Mouse (Mus musculus) embryonic facial prominence, embryonic 13.5 days (tissue): Measurements from ENCODE around the gene Ddx39b. TPM values are rescaled to one million over a fixed set of nuclear protein-coding genes. Genes with fewer than 3 reads are reported as not detected.

ENCODE experiments used
- ATAC-seq: fragments of 200-750 bp; cut with Nextera tagmentation; 2 replicates; pipeline ENCODE4 v1.8.0; 2017; ENCODE audit warnings: low read depth; ENCODE audit not compliant: insufficient number of reproducible peaks, insufficient read depth, low FRiP score, low TSS enrichment
- H3K27ac ChIP-seq: fragments of 300-500 bp; sonication (generic); 2 replicates; pipeline ENCODE4 v1.5.1; 2015; ENCODE audit warnings: moderate library complexity, mild to moderate bottlenecking, inconsistent platforms
- H3K27me3 ChIP-seq: fragments of 300-500 bp; sonication (generic); 2 replicates; pipeline ENCODE4 v1.6.1; 2015; ENCODE audit warnings: mild to moderate bottlenecking, inconsistent platforms
- H3K36me3 ChIP-seq: fragments of 300-500 bp; sonication (generic); 2 replicates; pipeline ENCODE4 v1.6.1; 2015; ENCODE audit warnings: mild to moderate bottlenecking, inconsistent platforms
- H3K4me1 ChIP-seq: fragments of 300-500 bp; sonication (generic); 2 replicates; pipeline ENCODE4 v1.6.1; 2015; ENCODE audit warnings: inconsistent platforms
- H3K4me2 ChIP-seq: fragments of 300-500 bp; sonication (generic); 2 replicates; pipeline ENCODE4 v1.6.1; 2015; ENCODE audit warnings: moderate library complexity, mild to moderate bottlenecking, inconsistent platforms
- H3K4me3 ChIP-seq: fragments of 300-500 bp; sonication (generic); 2 replicates; pipeline ENCODE4 v1.5.1; 2015; ENCODE audit warnings: mild to moderate bottlenecking, inconsistent platforms
- H3K9ac ChIP-seq: fragments of 300-500 bp; sonication (generic); 2 replicates; pipeline ENCODE4 v1.6.1; 2015; ENCODE audit warnings: mild to moderate bottlenecking, inconsistent platforms
- H3K9me3 ChIP-seq: fragments of 300-500 bp; sonication (generic); 2 replicates; pipeline ENCODE4 v1.6.1; 2016; ENCODE audit warnings: inconsistent platforms
- WGBS: fragments of 180-500 bp; shearing (Covaris S2); methylation state at CpG from one replicate; pipeline ENCODE4 v1.1.7; 2015; ENCODE audit warnings: mixed read lengths; 5-methylcytosine and 5-hydroxymethylcytosine counted together
- polyA plus RNA-seq: library from polyadenylated mRNA; unstranded; fragments of >200 nt; fragmentation: Nextera tagmentation; extraction: Ambion mirVana; gene quantifications from 2 replicates; pipeline ENCODE4 v1.2.1, GENCODE M21; 2015

Gene Ddx39b
- polyA plus RNA-seq, result 498 and 543 TPM in 2 replicates

GRCm38 (mm10) chr17:35241305-35242014 is at the start of gene Ddx39b:
TSS of gene Ddx39b (plus strand) at chr17:35241746.
- no peaks in the 10 kb centered on the region for H3K27me3 ChIP-seq
- peaks cover 44% of the 10 kb centered on the region for H3K4me1 ChIP-seq
- ATAC-seq, result peak; percentile 90
- no peaks in the 10 kb centered on the region for H3K9me3 ChIP-seq
- H3K4me3 ChIP-seq, result peak within 1 kb of the TSS; percentile 95
- under 1% methylated on average over 69 of the region's 69 CpGs for WGBS
- peak within 1 kb of the TSS; percentile 99 for H3K27ac ChIP-seq
- peaks cover 40% of the 10 kb centered on the region for H3K36me3 ChIP-seq
- peak within 1 kb of the TSS; percentile 94 for H3K4me2 ChIP-seq
- peak within 1 kb of the TSS; percentile 100 for H3K9ac ChIP-seq

DNA sequence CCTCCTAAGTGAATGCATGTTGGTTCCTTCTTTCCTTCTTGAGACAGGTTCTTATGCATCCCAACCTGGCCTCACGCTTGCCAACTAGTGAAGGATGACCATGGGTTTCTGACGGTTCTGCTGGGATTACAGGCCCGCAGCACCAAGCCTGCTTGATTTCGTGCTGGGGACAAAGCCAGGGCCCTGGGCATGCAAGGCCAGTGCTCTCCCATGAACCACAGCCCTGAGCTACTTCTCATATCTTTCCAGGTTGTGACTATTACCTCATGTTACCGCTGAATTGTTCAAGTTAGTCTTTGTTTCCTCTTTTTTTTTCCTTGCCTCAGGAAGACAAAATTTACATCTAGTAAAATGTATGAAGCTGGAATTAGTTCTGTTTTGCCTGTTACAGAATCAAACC is 48.6 kb upstream of the Ddx39b start:
- ATAC-seq, result no peak

DNA sequence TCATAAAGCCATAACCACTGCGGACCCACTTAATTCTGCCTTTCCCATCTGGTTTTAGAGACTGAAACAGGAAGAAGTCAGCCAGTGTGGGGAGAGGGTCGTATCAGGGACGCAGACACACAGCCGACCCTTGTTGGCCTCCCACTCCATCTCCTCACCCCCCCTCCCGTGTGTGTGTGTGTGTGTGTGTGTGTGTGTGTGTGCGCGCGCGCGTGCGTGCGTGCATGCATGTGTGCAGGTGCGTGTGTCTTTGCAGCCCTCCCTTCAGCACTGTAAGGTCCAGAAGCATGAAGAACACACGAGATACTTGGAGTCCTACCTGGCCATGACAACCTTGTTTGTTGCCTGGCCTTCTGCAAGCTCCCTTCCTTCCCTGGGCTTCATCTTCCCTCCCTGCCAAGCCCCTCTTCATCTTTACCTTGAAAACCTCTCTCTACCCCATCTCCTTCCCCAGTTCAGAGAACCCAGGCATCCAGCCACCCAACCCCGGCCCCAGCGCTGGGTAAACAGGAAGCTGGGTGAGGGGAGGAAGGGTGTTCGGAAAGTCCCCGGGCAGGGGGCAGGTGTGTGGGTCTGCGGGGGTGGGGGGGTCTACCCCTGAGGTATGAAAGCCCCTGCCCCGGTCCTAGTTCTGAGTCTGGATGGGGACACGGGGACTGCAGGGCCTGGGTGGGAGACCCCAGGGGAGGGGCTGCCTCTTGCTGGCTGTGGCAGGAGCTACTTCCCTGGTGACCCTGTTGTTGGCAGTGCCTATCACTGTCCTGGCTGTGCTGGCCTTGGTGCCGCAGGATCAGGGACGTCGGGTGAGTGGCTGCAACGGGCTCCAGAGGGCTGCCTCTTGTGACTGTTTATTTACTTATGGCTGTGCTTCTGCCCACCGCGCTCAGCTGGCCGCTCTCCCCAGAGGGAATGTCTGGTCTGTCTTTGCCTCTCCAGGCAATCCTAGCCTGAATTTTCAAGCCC is 47.4 kb upstream of the Ddx39b start, which contains the start of gene Ltb:
Ltb (plus strand) TSS at position 559 of the 963 bp plus-strand sequence.
- WGBS, result 59% methylated on average over 25 of the region's 28 CpGs
- Histone ChIP-seq H3K27me3 (peaks cover 54% of the 10 kb centered on the region), H3K4me2 (peak within 1 kb of the TSS; percentile 77), H3K9ac (peak within 1 kb of the TSS; percentile 69), H3K4me1 (peaks cover 14% of the 10 kb centered on the region; the same call in 1 of the 2 replicates), H3K36me3 (no peaks in the 10 kb centered on the region), H3K27ac (no peak within 1 kb of the TSS), H3K4me3 (peak within 1 kb of the TSS; percentile 49), H3K9me3 (no peaks in the 10 kb centered on the region)
- no peak for ATAC-seq

More for the DNA sequence above, 48.6 kb upstream of the Ddx39b start:
- H3K4me1 ChIP-seq, result peaks cover 14% of the 10 kb centered on the region; the same call in 1 of the 2 replicates
- no peak overlapping the region for H3K9ac ChIP-seq
- WGBS, result 82% methylated on average over 5 of the region's 5 CpGs
- H3K27me3 ChIP-seq, result peaks cover 44% of the 10 kb centered on the region
- H3K4me3 ChIP-seq, result no peak overlapping the region
- no peaks in the 10 kb centered on the region for H3K36me3 ChIP-seq
- no peak overlapping the region for H3K27ac ChIP-seq
- H3K4me2 ChIP-seq, result no peak overlapping the region
- no peaks in the 10 kb centered on the region for H3K9me3 ChIP-seq

- Histone ChIP-seq H3K4me2 (peak overlapping the region; percentile 77), H3K9me3 (no peaks in the 10 kb centered on the region), H3K36me3 (no peaks in the 10 kb centered on the region), H3K9ac (peak overlapping the region; percentile 69), H3K4me3 (peak overlapping the region; percentile 49), H3K27ac (no peak overlapping the region), H3K27me3 (peaks cover 63% of the 10 kb centered on the region), H3K4me1 (peaks cover 14% of the 10 kb centered on the region; the same call in 1 of the 2 replicates)
- ATAC-seq, result no peak
- 42% methylated on average over 19 of the region's 19 CpGs for WGBS
Observed at GRCm38 (mm10) chr17:35194844-35195630, 46.5 kb upstream of the Ddx39b start.

DNA sequence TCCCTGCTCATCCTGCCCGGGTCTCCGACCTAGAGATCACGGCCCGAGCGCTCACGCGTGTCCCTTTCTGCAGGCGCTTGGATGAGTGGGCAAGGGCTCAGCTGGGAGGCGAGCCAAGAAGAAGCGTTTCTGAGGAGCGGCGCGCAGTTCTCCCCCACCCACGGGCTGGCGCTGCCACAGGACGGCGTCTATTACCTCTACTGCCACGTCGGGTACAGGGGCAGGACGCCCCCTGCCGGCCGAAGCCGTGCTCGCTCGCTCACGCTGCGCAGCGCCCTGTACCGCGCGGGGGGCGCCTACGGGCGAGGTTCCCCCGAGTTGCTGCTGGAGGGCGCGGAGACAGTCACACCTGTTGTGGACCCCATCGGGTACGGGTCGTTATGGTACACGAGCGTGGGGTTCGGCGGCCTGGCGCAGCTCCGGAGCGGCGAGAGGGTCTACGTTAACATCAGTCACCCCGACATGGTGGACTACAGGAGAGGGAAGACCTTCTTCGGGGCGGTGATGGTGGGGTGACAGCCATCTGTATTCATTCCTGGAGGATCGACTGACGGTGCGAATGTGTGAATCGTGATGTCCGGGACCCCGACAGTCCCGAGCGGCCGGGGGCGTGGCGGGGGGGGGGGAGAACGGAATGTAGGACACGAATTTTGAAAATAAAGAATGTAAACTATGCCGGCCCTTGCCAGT is 45.8 kb upstream of the Ddx39b start:
- H3K4me1 ChIP-seq, result peaks cover 14% of the 10 kb centered on the region; the same call in 1 of the 2 replicates
- ATAC-seq, result peak; percentile 80
- WGBS, result 2% methylated on average over 66 of the region's 66 CpGs
- H3K4me3 ChIP-seq, result peak overlapping the region; percentile 49
- H3K9me3 ChIP-seq, result no peaks in the 10 kb centered on the region
- H3K27ac ChIP-seq, result no peak overlapping the region
- H3K9ac ChIP-seq, result peak overlapping the region; percentile 69
- peaks cover 71% of the 10 kb centered on the region for H3K27me3 ChIP-seq
- peak overlapping the region; percentile 77 for H3K4me2 ChIP-seq
- H3K36me3 ChIP-seq, result no peaks in the 10 kb centered on the region

DNA sequence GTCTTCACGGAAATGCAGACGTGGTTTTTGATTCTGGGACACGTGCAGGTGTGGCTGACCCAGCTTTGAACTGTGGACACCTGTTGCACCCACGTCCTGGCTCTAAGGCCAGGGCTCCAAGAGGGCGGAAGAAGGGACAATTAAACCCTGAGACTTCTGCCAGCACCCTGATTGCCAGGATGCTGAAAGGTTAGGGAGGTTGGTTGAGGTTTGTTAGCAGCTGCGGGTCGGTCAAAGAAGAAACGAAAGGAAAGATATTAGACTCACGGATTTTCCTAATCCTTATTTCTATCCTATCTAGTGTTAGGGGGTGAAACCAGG is 45.3 kb upstream of the Ddx39b start:
- Histone ChIP-seq H3K9me3 (no peaks in the 10 kb centered on the region), H3K27ac (no peak overlapping the region), H3K4me1 (peaks cover 14% of the 10 kb centered on the region; the same call in 1 of the 2 replicates), H3K9ac (no peak overlapping the region; the same call in 1 of the 2 replicates), H3K36me3 (no peaks in the 10 kb centered on the region), H3K4me3 (peak overlapping the region; percentile 49), H3K4me2 (peak overlapping the region; percentile 77), H3K27me3 (peaks cover 76% of the 10 kb centered on the region)
- 29% methylated on average over 9 of the region's 9 CpGs for WGBS
- no peak for ATAC-seq

GRCm38 (mm10) chr17:35197126-35197525 is 44.4 kb upstream of the Ddx39b start:
- Histone ChIP-seq H3K27ac (no peak overlapping the region), H3K27me3 (peaks cover 84% of the 10 kb centered on the region), H3K4me1 (peaks cover 14% of the 10 kb centered on the region), H3K36me3 (no peaks in the 10 kb centered on the region), H3K9ac (no peak overlapping the region), H3K4me3 (no peak overlapping the region), H3K9me3 (no peaks in the 10 kb centered on the region), H3K4me2 (no peak overlapping the region)
- WGBS, result 31% methylated on average over 5 of the region's 6 CpGs
- no peak for ATAC-seq

GRCm38 (mm10) chr17:35198029-35198428 is 43.5 kb upstream of the Ddx39b start:
- Histone ChIP-seq H3K9me3 (no peaks in the 10 kb centered on the region), H3K27me3 (peaks cover 93% of the 10 kb centered on the region), H3K4me2 (no peak overlapping the region), H3K4me3 (no peak overlapping the region), H3K27ac (no peak overlapping the region), H3K36me3 (no peaks in the 10 kb centered on the region), H3K9ac (no peak overlapping the region), H3K4me1 (peaks cover 14% of the 10 kb centered on the region)
- no peak for ATAC-seq
- 48% methylated on average over 7 of the region's 7 CpGs for WGBS

DNA sequence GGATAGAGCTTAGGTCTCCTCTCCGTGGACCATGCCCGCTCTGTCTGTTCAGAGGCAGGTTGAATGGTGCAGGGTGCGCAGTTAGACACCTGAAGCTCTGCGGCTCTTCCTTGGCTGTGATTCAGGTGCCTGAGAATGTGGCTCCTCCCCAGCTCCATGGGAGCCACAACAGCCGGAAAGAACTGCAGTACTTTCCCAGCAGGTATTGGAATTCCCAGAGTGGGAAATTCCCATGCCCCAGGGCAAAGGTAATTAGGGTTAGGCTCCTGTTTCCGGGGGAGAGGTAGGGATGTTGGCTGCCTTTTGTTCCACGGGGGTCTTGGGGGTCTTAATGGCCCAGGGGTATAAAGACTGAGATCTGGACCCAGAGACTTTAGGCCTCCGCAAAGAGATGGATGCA is 42.6 kb upstream of the Ddx39b start:
- 11% methylated on average over 8 of the region's 8 CpGs for WGBS
- Histone ChIP-seq H3K27me3 (peaks cover 94% of the 10 kb centered on the region), H3K4me3 (no peak overlapping the region)

DNA sequence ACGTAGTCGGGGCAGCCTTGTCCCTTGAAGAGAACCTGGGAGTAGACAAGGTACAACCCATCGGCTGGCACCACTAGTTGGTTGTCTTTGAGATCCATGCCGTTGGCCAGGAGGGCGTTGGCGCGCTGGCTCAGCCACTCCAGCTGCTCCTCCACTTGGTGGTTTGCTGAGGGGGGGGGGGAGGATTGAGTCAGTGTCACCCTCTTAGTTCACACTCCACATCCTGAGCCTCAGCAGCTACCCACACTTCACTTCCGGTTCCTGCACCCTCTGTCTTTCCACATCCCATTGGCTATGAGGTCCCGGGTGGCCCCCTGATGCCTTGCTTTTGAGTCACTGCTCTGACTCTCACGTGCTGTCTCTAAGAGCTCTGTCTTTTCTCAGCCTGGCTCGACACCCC is 41.1 kb upstream of the Ddx39b start:
- H3K4me1 ChIP-seq, result peaks cover 9% of the 10 kb centered on the region
- 82% methylated on average over 11 of the region's 11 CpGs for WGBS
- peaks cover 94% of the 10 kb centered on the region for H3K27me3 ChIP-seq
- H3K9me3 ChIP-seq, result no peaks in the 10 kb centered on the region
- no peak overlapping the region for H3K4me2 ChIP-seq
- H3K27ac ChIP-seq, result no peak overlapping the region
- no peak overlapping the region for H3K4me3 ChIP-seq
- H3K9ac ChIP-seq, result no peak overlapping the region
- H3K36me3 ChIP-seq, result no peaks in the 10 kb centered on the region
- no peak for ATAC-seq

More for the DNA sequence above, 42.6 kb upstream of the Ddx39b start:
- Histone ChIP-seq H3K4me2 (no peak overlapping the region), H3K4me1 (peaks cover 14% of the 10 kb centered on the region), H3K27ac (no peak overlapping the region), H3K9ac (no peak overlapping the region), H3K9me3 (no peaks in the 10 kb centered on the region), H3K36me3 (no peaks in the 10 kb centered on the region)
- ATAC-seq, result no peak
